Mouse (Mus musculus): ENCODE measurements around the gene Chn2. TPM values are rescaled to one million over a fixed set of nuclear protein-coding genes. Genes with fewer than 3 reads are reported as not detected.
A peak's percentile ranks its signal among the peaks of the same experiment; 100 is the strongest.

Chn2 gene
- polyA plus RNA-seq, 1 experiment from 2014 or later = 32.5 TPM

GRCm38 (mm10) chr6:54060258-54060657, 20.9 kb downstream of the Chn2 start:
- Histone ChIP-seq H3K36me3 (no peaks in the 10 kb centered on the region), H3K4me3 (no peak overlapping the region), H3K27me3 (no peaks in the 10 kb centered on the region), H3K4me1 (replicated peaks) (peaks cover 24% of the 10 kb centered on the region), H3K9ac (no peak overlapping the region), H3K4me2 (no peak overlapping the region), H3K9me3 (no peaks in the 10 kb centered on the region), H3K27ac (replicated peaks) (no peak overlapping the region)
- WGBS = 91% methylated on average over 3 of the region's 3 CpGs
- no peak for ATAC-seq (ENCODE audit: low FRiP score, low read depth)

DNA sequence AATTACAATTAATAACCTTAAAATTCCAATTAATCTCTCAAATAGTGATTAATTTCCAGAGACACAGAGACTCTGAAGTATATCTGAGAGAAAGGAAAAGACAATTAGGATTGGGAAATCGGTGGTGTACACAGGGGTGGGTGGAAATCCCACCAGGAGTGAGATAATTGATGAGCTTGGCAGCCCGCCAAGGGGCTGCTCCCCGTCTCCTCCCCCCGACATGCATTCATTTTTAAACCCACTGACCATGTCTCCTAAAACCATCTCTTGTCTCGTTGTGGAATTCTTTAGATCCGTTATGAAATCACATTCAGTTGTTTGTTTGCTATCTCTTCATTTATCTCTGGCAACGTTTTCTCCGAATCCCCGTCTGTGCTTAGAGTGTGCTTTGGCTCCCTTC, 22.0 kb downstream of the Chn2 start:
- no peak overlapping the region for H3K4me2 ChIP-seq
- H3K9me3 ChIP-seq = no peaks in the 10 kb centered on the region
- H3K9ac ChIP-seq = no peak overlapping the region
- H3K4me3 ChIP-seq = no peak overlapping the region
- no peak overlapping the region for H3K27ac ChIP-seq (replicated peaks)
- no peak for ATAC-seq (ENCODE audit: low FRiP score, low read depth)
- H3K4me1 ChIP-seq (replicated peaks) = peaks cover 24% of the 10 kb centered on the region
- WGBS = 24% methylated on average over 9 of the region's 9 CpGs
- H3K27me3 ChIP-seq = no peaks in the 10 kb centered on the region
- no peaks in the 10 kb centered on the region for H3K36me3 ChIP-seq

GRCm38 (mm10) chr6:54063878-54064277, 24.5 kb downstream of the Chn2 start:
- H3K9me3 ChIP-seq = no peaks in the 10 kb centered on the region
- ATAC-seq (ENCODE audit: low FRiP score, low read depth) = no peak
- no peaks in the 10 kb centered on the region for H3K36me3 ChIP-seq
- H3K4me2 ChIP-seq = no peak overlapping the region
- no peaks in the 10 kb centered on the region for H3K27me3 ChIP-seq
- H3K4me1 ChIP-seq (replicated peaks) = peaks cover 14% of the 10 kb centered on the region
- 78% methylated on average over 6 of the region's 6 CpGs for WGBS
- H3K4me3 ChIP-seq = no peak overlapping the region
- H3K9ac ChIP-seq = no peak overlapping the region
- H3K27ac ChIP-seq (replicated peaks) = no peak overlapping the region

DNA sequence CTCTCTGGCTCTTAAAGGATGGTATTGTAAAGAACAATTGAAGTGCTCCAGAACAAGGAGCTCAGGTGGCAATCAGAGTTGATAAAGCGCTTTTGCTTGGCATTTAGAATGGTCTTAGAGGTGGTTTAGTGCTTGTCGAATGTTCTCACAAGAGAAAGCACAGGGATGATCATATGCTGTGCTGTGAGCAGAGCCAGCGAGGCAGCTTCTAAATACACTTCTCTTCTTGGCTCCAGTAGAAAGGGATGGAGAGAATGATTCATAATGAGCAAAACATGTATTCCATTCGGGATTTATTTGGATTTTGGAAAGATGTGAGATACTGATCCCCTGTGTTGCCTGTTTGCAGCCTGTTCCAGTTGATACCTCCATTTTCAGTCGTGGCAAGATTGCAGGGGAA, 28.0 kb downstream of the Chn2 start:
- H3K9ac ChIP-seq = no peak overlapping the region
- H3K4me2 ChIP-seq = no peak overlapping the region
- H3K4me1 ChIP-seq (replicated peaks) = peaks cover 13% of the 10 kb centered on the region
- H3K9me3 ChIP-seq = no peaks in the 10 kb centered on the region
- 83% methylated on average over 5 of the region's 5 CpGs for WGBS
- H3K36me3 ChIP-seq = no peaks in the 10 kb centered on the region
- no peaks in the 10 kb centered on the region for H3K27me3 ChIP-seq
- H3K27ac ChIP-seq (replicated peaks) = no peak overlapping the region
- H3K4me3 ChIP-seq = no peak overlapping the region
- no peak for ATAC-seq (ENCODE audit: low FRiP score, low read depth)

DNA sequence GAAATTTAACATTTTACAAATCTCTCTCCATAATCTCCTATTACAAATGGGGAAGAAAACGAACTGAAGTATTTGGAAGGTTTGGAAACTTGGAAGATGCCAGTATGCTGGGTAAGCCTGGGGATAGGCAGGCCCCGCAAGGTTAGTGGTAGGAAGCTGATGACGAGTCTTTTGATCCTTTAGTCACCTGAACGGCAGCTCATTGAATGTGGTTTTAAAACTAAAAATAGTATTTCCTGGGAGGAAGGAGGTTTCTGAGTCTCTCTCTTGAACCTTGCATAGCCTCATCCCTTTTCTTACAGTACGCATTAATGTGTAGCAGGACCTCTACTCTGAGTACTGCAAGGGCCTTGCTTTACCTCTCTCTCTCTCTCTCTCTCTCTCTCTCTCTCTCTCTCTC, 29.5 kb downstream of the Chn2 start:
- no peak overlapping the region for H3K9ac ChIP-seq
- no peaks in the 10 kb centered on the region for H3K9me3 ChIP-seq
- no peak overlapping the region for H3K27ac ChIP-seq (replicated peaks)
- H3K27me3 ChIP-seq = no peaks in the 10 kb centered on the region
- peaks cover 8% of the 10 kb centered on the region for H3K4me1 ChIP-seq (replicated peaks)
- no peak overlapping the region for H3K4me2 ChIP-seq
- H3K36me3 ChIP-seq = no peaks in the 10 kb centered on the region
- 86% methylated on average over 5 of the region's 5 CpGs for WGBS
- H3K4me3 ChIP-seq = no peak overlapping the region
- no peak for ATAC-seq (ENCODE audit: low FRiP score, low read depth)

GRCm38 (mm10) chr6:54070736-54071135, 31.4 kb downstream of the Chn2 start:
- 49% methylated on average over 6 of the region's 6 CpGs for WGBS
- no peak overlapping the region for H3K4me3 ChIP-seq
- H3K9me3 ChIP-seq = no peaks in the 10 kb centered on the region
- no peak overlapping the region for H3K4me2 ChIP-seq
- ATAC-seq (ENCODE audit: low FRiP score, low read depth) = peak; percentile 49; the same call in 1 of the 2 replicates
- peaks cover 16% of the 10 kb centered on the region for H3K4me1 ChIP-seq (replicated peaks)
- no peaks in the 10 kb centered on the region for H3K27me3 ChIP-seq
- no peak overlapping the region for H3K9ac ChIP-seq
- H3K27ac ChIP-seq (replicated peaks) = no peak overlapping the region
- no peaks in the 10 kb centered on the region for H3K36me3 ChIP-seq

- peaks cover 16% of the 10 kb centered on the region for H3K4me1 ChIP-seq (replicated peaks)
- no peak for ATAC-seq (ENCODE audit: low FRiP score, low read depth)
- H3K27me3 ChIP-seq = no peaks in the 10 kb centered on the region
- 84% methylated on average over 4 of the region's 4 CpGs for WGBS
- no peak overlapping the region for H3K27ac ChIP-seq (replicated peaks)
- no peaks in the 10 kb centered on the region for H3K9me3 ChIP-seq
- no peak overlapping the region for H3K4me2 ChIP-seq
- no peak overlapping the region for H3K4me3 ChIP-seq
- no peaks in the 10 kb centered on the region for H3K36me3 ChIP-seq
- no peak overlapping the region for H3K9ac ChIP-seq
Observed at GRCm38 (mm10) chr6:54071478-54071877, 32.1 kb downstream of the Chn2 start.

DNA sequence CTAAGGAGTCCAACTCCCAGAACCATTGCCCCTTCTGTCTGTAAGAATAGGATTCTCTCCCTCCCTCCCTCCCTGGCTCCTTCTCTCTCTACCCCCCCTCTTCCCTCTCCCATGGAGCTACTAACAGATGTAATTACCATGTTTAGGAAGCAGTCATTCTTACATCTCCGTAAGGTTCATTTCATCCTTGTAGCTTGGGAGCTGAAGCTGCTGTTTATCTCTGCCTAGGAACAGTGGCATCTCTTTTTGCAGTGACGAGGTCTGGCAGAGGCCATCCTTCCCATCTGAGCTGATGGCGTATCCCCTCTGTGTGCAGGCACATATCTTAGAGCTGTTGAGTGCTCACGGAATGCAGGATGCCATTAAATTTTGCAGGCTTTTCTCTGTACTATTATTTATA, 35.1 kb downstream of the Chn2 start:
- H3K4me3 ChIP-seq = no peak overlapping the region
- ATAC-seq (ENCODE audit: low FRiP score, low read depth) = peak; percentile 55; the same call in 1 of the 2 replicates
- WGBS = 34% methylated on average over 4 of the region's 4 CpGs
- H3K27ac ChIP-seq (replicated peaks) = 0 out of 2 replicates have a peak overlapping the region, but pooled peaks have one; percentile 34
- no peaks in the 10 kb centered on the region for H3K27me3 ChIP-seq
- no peaks in the 10 kb centered on the region for H3K9me3 ChIP-seq
- H3K9ac ChIP-seq = no peak overlapping the region
- no peak overlapping the region for H3K4me2 ChIP-seq
- no peaks in the 10 kb centered on the region for H3K36me3 ChIP-seq
- H3K4me1 ChIP-seq (replicated peaks) = peaks cover 16% of the 10 kb centered on the region

DNA sequence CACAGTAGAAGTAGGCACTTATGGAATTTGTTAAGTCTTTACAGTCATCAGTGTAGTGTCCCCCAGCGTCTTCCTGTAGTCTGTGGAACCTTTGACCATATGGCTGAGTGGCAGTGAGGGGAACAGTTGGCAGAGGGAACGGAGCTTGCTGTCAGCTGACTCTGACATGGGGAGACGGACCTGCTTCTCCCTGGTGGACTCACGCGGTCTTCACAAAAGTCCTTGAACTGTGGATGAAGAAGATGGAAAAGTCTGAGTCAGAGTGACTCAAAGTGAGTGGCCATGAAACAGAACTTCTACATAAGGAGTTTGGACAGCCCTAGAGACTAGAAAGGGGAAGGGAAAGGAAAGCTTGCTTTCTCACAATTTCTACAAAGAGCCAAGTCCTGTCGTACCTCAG, 36.1 kb downstream of the Chn2 start:
- Histone ChIP-seq H3K9ac (no peak overlapping the region), H3K27ac (replicated peaks) (no peak overlapping the region), H3K27me3 (no peaks in the 10 kb centered on the region), H3K9me3 (no peaks in the 10 kb centered on the region), H3K4me2 (no peak overlapping the region), H3K4me1 (replicated peaks) (peaks cover 16% of the 10 kb centered on the region), H3K4me3 (no peak overlapping the region), H3K36me3 (no peaks in the 10 kb centered on the region)
- no peak for ATAC-seq (ENCODE audit: low FRiP score, low read depth)
- WGBS = 74% methylated on average over 6 of the region's 6 CpGs

DNA sequence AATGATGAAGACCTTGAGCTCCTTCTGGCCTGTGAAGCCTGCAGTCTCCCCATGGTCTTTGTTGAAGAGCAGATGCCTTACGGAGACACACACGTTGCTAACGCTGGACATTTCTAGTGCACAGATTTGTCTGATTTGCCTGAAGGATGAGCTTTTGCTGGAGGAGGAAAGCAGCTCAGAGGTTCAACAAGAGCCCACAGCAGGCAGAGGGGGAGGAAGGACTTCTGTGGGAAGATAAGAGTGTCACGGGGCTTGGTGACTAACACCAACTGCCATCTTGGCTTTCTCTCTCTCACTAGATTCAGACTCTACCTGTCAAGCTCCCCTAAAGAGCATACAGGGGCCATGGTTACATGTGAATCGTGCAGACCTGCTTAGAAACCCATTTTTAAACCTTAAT, 37.3 kb downstream of the Chn2 start:
- Histone ChIP-seq H3K4me2 (no peak overlapping the region), H3K9me3 (no peaks in the 10 kb centered on the region), H3K36me3 (no peaks in the 10 kb centered on the region), H3K27me3 (no peaks in the 10 kb centered on the region), H3K27ac (replicated peaks) (no peak overlapping the region), H3K9ac (no peak overlapping the region), H3K4me1 (replicated peaks) (peaks cover 8% of the 10 kb centered on the region), H3K4me3 (no peak overlapping the region)
- ATAC-seq (ENCODE audit: low FRiP score, low read depth) = no peak
- WGBS = 87% methylated on average over 5 of the region's 5 CpGs

DNA sequence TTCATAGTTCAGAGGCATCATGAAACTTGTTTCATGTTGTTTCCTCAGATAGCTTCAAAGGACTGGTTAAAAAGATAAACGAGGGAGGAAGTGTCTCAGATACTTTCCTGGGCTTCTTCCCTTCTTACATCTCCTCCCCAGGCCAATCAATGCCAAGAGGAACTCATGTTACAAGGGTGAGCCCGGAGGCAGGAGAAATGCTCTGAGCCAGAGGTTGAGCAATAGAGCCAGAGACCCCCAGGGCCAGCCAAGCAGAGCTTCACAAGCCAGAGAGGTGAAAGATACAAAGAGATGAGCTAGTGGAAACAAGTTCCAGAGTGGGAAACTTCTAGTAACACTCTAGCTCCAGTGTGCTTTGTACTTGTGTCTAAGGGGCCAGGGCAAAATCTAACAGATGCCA, 38.9 kb downstream of the Chn2 start:
- Histone ChIP-seq H3K36me3 (no peaks in the 10 kb centered on the region), H3K27ac (replicated peaks) (no peak overlapping the region), H3K9ac (no peak overlapping the region), H3K4me3 (no peak overlapping the region), H3K4me1 (replicated peaks) (peaks cover 8% of the 10 kb centered on the region), H3K9me3 (no peaks in the 10 kb centered on the region), H3K4me2 (no peak overlapping the region), H3K27me3 (no peaks in the 10 kb centered on the region)
- ATAC-seq (ENCODE audit: low FRiP score, low read depth) = no peak
- 74% methylated on average over 2 of the region's 2 CpGs for WGBS

DNA sequence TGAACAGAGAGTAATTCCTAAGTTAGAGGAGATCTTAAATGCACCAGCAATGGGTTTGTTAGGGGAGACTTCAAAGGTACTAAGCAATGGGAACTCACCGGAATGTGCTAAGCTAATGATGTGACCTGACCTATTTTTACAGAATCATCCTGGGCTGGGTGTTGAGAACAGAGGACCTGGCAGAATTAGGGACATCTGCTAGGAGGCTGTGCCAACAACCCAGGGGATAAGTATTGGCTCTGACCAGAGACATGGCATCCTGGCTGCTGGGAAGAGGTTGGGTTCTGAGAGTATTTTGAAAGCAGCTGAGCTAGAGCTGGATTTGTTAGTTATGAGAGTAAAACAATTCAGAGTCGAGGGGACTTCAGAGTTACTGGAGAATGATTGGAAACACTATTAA, 40.5 kb downstream of the Chn2 start:
- H3K27ac ChIP-seq (replicated peaks) = no peak overlapping the region

GRCm38 (mm10) chr6:54080518-54081285, 41.3 kb downstream of the Chn2 start:
- Histone ChIP-seq H3K4me1 (replicated peaks) (no peaks in the 10 kb centered on the region), H3K9ac (no peak overlapping the region), H3K9me3 (no peaks in the 10 kb centered on the region), H3K36me3 (no peaks in the 10 kb centered on the region), H3K4me3 (no peak overlapping the region), H3K27me3 (no peaks in the 10 kb centered on the region), H3K27ac (replicated peaks) (no peak overlapping the region), H3K4me2 (no peak overlapping the region)
- no peak for ATAC-seq (ENCODE audit: low FRiP score, low read depth)
- WGBS = 93% methylated on average over 15 of the region's 15 CpGs

More for the DNA sequence above, 40.5 kb downstream of the Chn2 start:
- H3K9me3 ChIP-seq = no peaks in the 10 kb centered on the region
- no peak overlapping the region for H3K4me3 ChIP-seq
- H3K36me3 ChIP-seq = no peaks in the 10 kb centered on the region
- 79% methylated on average over 2 of the region's 2 CpGs for WGBS
- no peaks in the 10 kb centered on the region for H3K4me1 ChIP-seq (replicated peaks)
- no peaks in the 10 kb centered on the region for H3K27me3 ChIP-seq
- H3K4me2 ChIP-seq = no peak overlapping the region
- H3K9ac ChIP-seq = no peak overlapping the region
- ATAC-seq (ENCODE audit: low FRiP score, low read depth) = no peak

All from hindbrain, embryonic 15.5 days (tissue).